Mouse (Mus musculus) left cerebral cortex, postnatal 4 days (tissue): ENCODE measurements around the gene Myo1f. TPM values are rescaled to one million over a fixed set of nuclear protein-coding genes. Genes with fewer than 3 reads are reported as not detected.
A peak's percentile ranks its signal among the peaks of the same experiment; 100 is the strongest.

ENCODE experiments used
- DNase-seq: peaks from one replicate; pipeline ENCODE4 v3.0.0-alpha.2; 2022
- intact Hi-C: fragments of 180-260 bp; cut with DNase I; formaldehyde crosslinking; loops from one replicate; pipeline ENCODE4 v1.15.1; 2025
- total RNA-seq, 2 experiments: library from RNA; stranded (reverse); gene quantifications; 2 replicates each; pipeline ENCODE4 v1.2.3; 2021

Gene Myo1f
- 1 to 10 TPM in 1 of 2 experiments, under 1 TPM in 1; 0.92 to 1.3 TPM for total RNA-seq

GRCm38 (mm10) chr17:33555223-33555855 is at the start of gene Myo1f:
Myo1f (plus strand) TSS chr17:33555707.
- intact Hi-C loops = no loop called here
- no peak for DNase-seq

GRCm38 (mm10) chr17:33508386-33508785 is 47.1 kb upstream of the Myo1f start:
- intact Hi-C loops = no loop called here
- no peak for DNase-seq

GRCm38 (mm10) chr17:33510172-33510571 is 45.3 kb upstream of the Myo1f start:
- intact Hi-C loops = no loop called here
- no peak for DNase-seq

- DNase-seq = no peak
Observed at GRCm38 (mm10) chr17:33512441-33513415, 42.8 kb upstream of the Myo1f start.

GRCm38 (mm10) chr17:33513874-33514273 is 41.6 kb upstream of the Myo1f start:
- intact Hi-C loops = no loop called here

More at GRCm38 (mm10) chr17:33512441-33513415, 42.8 kb upstream of the Myo1f start:
- intact Hi-C loops = no loop called here

GRCm38 (mm10) chr17:33520366-33520765 is 35.1 kb upstream of the Myo1f start:
- intact Hi-C loops = no loop called here
- DNase-seq = no peak

More at GRCm38 (mm10) chr17:33513874-33514273, 41.6 kb upstream of the Myo1f start:
- DNase-seq = no peak

GRCm38 (mm10) chr17:33523431-33523917 is 32.0 kb upstream of the Myo1f start:
- intact Hi-C loops = no loop called here
- peak; percentile 50 for DNase-seq

- intact Hi-C loops = no loop called here
- DNase-seq = peak; percentile 85
Observed at GRCm38 (mm10) chr17:33523918-33524755, 31.4 kb upstream of the Myo1f start, which contains the start of gene Adamts10. Adamts10 (plus strand) TSS chr17:33524204.

GRCm38 (mm10) chr17:33524806-33525373 is 30.6 kb upstream of the Myo1f start:
- intact Hi-C loops = no loop called here
- DNase-seq = no peak

- intact Hi-C loops = no loop called here
- no peak for DNase-seq
Observed at GRCm38 (mm10) chr17:33526506-33526905, 29.0 kb upstream of the Myo1f start.

GRCm38 (mm10) chr17:33539106-33539675 is 16.3 kb upstream of the Myo1f start:
- intact Hi-C loops = loop anchor here (5.0 kb wide), 1 partner anchor 97 kb away; no protein-coding TSS in a partner anchor
- DNase-seq = peak; percentile 54

- intact Hi-C loops = loop anchor here (5.0 kb wide), 1 partner anchor 98 kb away; no protein-coding TSS in a partner anchor
- no peak for DNase-seq
Observed at GRCm38 (mm10) chr17:33539878-33540277, 15.6 kb upstream of the Myo1f start.

- DNase-seq = no peak
Observed at GRCm38 (mm10) chr17:33549212-33549611, 6.3 kb upstream of the Myo1f start.

GRCm38 (mm10) chr17:33550388-33550787 is 5.1 kb upstream of the Myo1f start:
- no peak for DNase-seq
- intact Hi-C loops = no loop called here

More at GRCm38 (mm10) chr17:33549212-33549611, 6.3 kb upstream of the Myo1f start:
- intact Hi-C loops = no loop called here

GRCm38 (mm10) chr17:33552113-33552512 is 3.4 kb upstream of the Myo1f start:
- DNase-seq = no peak
- intact Hi-C loops = no loop called here

GRCm38 (mm10) chr17:33552964-33553363 is 2.5 kb upstream of the Myo1f start:
- peak; percentile 54 for DNase-seq
- intact Hi-C loops = no loop called here

- intact Hi-C loops = no loop called here
- DNase-seq = no peak
Observed at GRCm38 (mm10) chr17:33554536-33554935, 971 bp upstream of the Myo1f start.

GRCm38 (mm10) chr17:33557922-33558321 is 2.4 kb downstream of the Myo1f start:
- no peak for DNase-seq
- intact Hi-C loops = no loop called here

- intact Hi-C loops = no loop called here
- DNase-seq = no peak
Observed at GRCm38 (mm10) chr17:33563527-33564076, 8.1 kb downstream of the Myo1f start.
